Mouse (Mus musculus): ENCODE measurements around the gene Catsperg1.

The Catsperg1 gene

DNA sequence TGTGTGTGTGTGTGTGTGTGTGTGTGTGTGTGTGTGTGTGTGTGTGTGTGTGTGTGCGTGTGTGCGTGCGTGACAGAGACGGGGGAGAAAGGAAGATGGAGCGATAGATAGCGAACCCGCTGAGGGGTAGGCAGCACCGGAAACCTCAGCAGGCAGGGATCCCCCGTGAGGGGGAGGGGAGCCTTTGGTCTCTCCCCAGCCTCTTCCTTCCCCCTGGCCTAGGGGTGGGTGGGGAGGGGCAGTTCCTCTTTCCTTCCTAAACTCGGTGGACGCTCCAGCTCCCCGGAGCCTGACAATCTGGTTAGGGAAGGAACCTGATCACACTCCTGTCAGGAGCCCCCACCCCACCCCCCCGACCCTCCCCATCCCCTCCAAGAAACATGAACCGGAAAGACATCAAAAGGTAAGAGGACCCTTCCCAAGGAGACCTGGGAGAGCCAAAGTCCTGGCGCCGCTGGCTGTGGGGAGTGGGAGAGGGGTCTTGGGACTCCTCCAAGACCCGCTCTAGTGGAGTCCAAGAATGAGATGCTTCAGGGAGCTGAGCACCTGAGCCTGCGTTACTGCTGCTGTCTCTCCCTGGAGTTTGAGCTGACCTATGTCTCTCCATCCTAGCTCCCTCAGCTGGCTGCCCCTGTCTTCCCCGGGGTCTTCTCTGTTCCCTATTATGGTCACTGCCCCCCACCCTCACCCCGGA, 79.0 kb downstream of the Catsperg1 start, which contains the start of gene Rasgrp4:
TSS of gene Rasgrp4 (plus strand) at position 159 of the 694 bp plus-strand sequence.
- DNase-seq (ENCODE audit: low read depth, low spot score) = no peak

DNA sequence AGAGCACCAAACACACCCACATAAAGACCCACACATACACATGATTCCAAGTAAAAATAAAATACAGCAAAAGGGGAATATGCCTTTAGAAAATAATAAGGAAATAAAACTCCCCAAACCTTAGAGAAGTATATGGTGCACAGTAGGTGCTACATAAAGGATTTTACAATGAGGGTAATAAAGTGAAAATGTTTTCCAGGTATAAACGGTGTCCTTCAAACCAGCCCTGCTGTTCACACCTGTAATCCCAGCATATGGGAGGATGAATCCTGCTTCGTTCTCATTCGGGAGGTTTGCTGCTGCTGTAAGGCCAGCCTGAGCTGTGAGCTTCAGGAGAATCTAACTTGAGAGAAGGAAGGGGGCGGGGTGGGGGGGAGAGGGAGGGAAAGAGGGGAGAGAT, 79.6 kb downstream of the Catsperg1 start:
- no peak for DNase-seq (ENCODE audit: low read depth, low spot score)
